Mouse (Mus musculus): ENCODE data around the gene Olfr417.
"Not testable (repeated sequence)": the region's sequence is repeated elsewhere in the genome, so short reads cannot be mapped to it uniquely, and the experiment has no call there.

The Olfr417 gene

GRCm38 (mm10) chr1:174364882-174365451, at the start of gene Olfr417:
Gene Olfr417, plus strand, starts transcription at chr1:174365122.
- DNase-seq: no peak

GRCm38 (mm10) chr1:174317308-174317707, 47.6 kb upstream of the Olfr417 start:
- no peak for DNase-seq

GRCm38 (mm10) chr1:174330218-174330617, 34.7 kb upstream of the Olfr417 start, which contains the start of gene Mptx1:
Gene Mptx1, plus strand, starts transcription at chr1:174330518.
- no peak for DNase-seq

- not testable (repeated sequence) for DNase-seq
Measured at GRCm38 (mm10) chr1:174353636-174354035, 11.3 kb upstream of the Olfr417 start.

GRCm38 (mm10) chr1:174354640-174355039, 10.3 kb upstream of the Olfr417 start:
- no peak for DNase-seq

GRCm38 (mm10) chr1:174373799-174374198, 8.9 kb downstream of the Olfr417 start:
- no peak for DNase-seq

GRCm38 (mm10) chr1:174390746-174391145, 25.8 kb downstream of the Olfr417 start, which contains the start of gene Olfr248:
Gene Olfr248, plus strand, starts transcription at chr1:174391046.
- no peak for DNase-seq

GRCm38 (mm10) chr1:174422959-174423358, 58.0 kb downstream of the Olfr417 start:
- no peak for DNase-seq

GRCm38 (mm10) chr1:174423764-174424163, 58.8 kb downstream of the Olfr417 start, which contains the start of gene Olfr414:
Gene Olfr414, plus strand, starts transcription at chr1:174424064.
- DNase-seq: no peak
